Mouse (Mus musculus): ENCODE measurements around the gene Olfr130.

DNA sequence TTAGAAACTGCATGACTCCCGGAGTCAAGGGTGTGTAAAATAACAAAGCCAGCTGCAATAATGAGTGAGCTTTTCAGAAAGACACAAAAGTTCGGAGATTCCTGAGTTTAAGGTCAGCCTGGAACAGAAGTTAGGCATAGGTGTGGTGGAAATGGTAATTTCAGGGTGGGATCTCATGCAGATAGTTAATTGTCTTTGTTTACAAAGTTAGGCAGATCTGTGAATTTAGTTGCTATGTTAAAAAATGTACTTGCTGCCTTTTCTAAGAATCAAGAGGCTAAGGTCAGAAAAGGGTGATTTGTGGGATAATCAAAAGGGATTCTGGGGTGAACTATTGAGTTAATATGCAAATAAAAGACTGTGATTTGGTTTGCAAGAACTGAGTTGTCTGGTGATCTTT is 47.4 kb upstream of the Olfr130 start:
- TF ChIP-seq CTCF (conservative IDR thresholded peaks at IDR 0.05 in 1 of 2, IDR thresholded peaks at IDR 0.05 in 1 of 2; ENCODE audit: low read depth in 2 of 2, low read length in 2 of 2), result no peak
- TF ChIP-seq EP300 (IDR thresholded peaks at IDR 0.05; ENCODE audit: low read length), result no peak
- TF ChIP-seq ZNF384 (IDR thresholded peaks at IDR 0.05; ENCODE audit: low read depth, low read length), result no peak
- no peak for TF ChIP-seq POLR2A (IDR thresholded peaks at IDR 0.05; ENCODE audit: low read depth, low read length)
- TF ChIP-seq MEF2A (IDR thresholded peaks at IDR 0.05; ENCODE audit: borderline replicate concordance, low read depth, low read length), result no peak
- TF ChIP-seq ZKSCAN1 (IDR thresholded peaks at IDR 0.05; ENCODE audit: borderline replicate concordance, low read depth, low read length), result no peak

All from CH12.LX (cell line).